Mouse (Mus musculus) forebrain, embryonic 15.5 days (tissue): Measurements from ENCODE around the gene Slamf1. TPM values are rescaled to one million over a fixed set of nuclear protein-coding genes. Genes with fewer than 3 reads are reported as not detected.

Experiments
- ATAC-seq: fragments of 200-750 bp; cut with Nextera tagmentation; replicated peaks from 2 replicates; pipeline ENCODE4 v1.8.0; 2017; ENCODE audit warnings: mild to moderate bottlenecking, moderate TSS enrichment, moderate library complexity
- H3K27ac ChIP-seq: fragments of 300-500 bp; sonication (generic); replicated peaks from 2 replicates; pipeline ENCODE4 v1.5.1; 2015; ENCODE audit warnings: mild to moderate bottlenecking, inconsistent platforms
- H3K27me3 ChIP-seq: fragments of 300-500 bp; sonication (generic); 2 replicates; pipeline ENCODE4 v1.6.1; 2015; ENCODE audit warnings: inconsistent platforms
- H3K36me3 ChIP-seq: fragments of 300-500 bp; sonication (generic); 2 replicates; pipeline ENCODE4 v1.6.1; 2015; ENCODE audit warnings: mild to moderate bottlenecking, inconsistent platforms
- H3K4me1 ChIP-seq: fragments of 300-500 bp; sonication (generic); 2 replicates; pipeline ENCODE4 v1.6.1; 2015; ENCODE audit warnings: inconsistent platforms
- H3K4me2 ChIP-seq: fragments of 300-500 bp; sonication (generic); replicated peaks from 2 replicates; pipeline ENCODE4 v1.6.1; 2015; ENCODE audit warnings: mild to moderate bottlenecking, inconsistent platforms
- H3K4me3 ChIP-seq: fragments of 300-500 bp; sonication (generic); 2 replicates; pipeline ENCODE4 v1.5.1; 2015; ENCODE audit warnings: mild to moderate bottlenecking, inconsistent platforms
- H3K9ac ChIP-seq: fragments of 300-500 bp; sonication (generic); replicated peaks from 2 replicates; pipeline ENCODE4 v1.6.1; 2015; ENCODE audit warnings: mild to moderate bottlenecking, inconsistent platforms
- H3K9me3 ChIP-seq: fragments of 300-500 bp; sonication (generic); 2 replicates; pipeline ENCODE4 v1.6.1; 2016; ENCODE audit warnings: inconsistent platforms
- WGBS: fragments of 180-500 bp; shearing (Covaris S2); methylation state at CpG from one replicate; pipeline ENCODE4 v1.1.7; 2015; ENCODE audit warnings: mixed read lengths; 5-methylcytosine and 5-hydroxymethylcytosine counted together
- polyA plus RNA-seq: library from polyadenylated mRNA; unstranded; fragments of >200 nt; fragmentation: Nextera tagmentation; extraction: Ambion mirVana; gene quantifications from 2 replicates; pipeline ENCODE4 v1.2.1, GENCODE M21; 2015

The Slamf1 gene
- 0.13 and 0.14 TPM in 2 replicates for polyA plus RNA-seq

DNA sequence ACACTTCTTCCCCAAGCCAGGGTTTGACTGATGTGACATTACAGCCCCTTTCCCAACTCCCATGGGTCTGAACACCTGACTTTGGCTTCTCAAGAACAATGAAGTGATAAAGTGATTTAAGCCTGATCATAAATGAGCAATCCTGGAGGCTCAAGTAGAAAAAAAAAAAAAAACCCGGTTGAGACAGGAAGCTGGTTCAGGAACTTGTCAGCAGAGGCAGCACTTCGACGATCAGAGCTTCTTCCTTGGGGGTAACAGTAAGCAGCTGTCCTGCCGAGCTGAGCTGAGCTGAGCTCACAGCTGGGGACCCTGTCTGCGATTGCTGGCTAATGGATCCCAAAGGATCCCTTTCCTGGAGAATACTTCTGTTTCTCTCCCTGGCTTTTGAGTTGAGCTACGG is at the start of gene Slamf1:
Gene Slamf1 (plus strand): TSS at position 230 of the 400 bp plus-strand sequence.
- Histone ChIP-seq H3K9ac (no peak within 1 kb of the TSS), H3K36me3 (no peaks in the 10 kb centered on the region), H3K4me3 (no peak within 1 kb of the TSS), H3K4me1 (no peaks in the 10 kb centered on the region), H3K27me3 (no peaks in the 10 kb centered on the region), H3K27ac (no peak within 1 kb of the TSS), H3K4me2 (no peak within 1 kb of the TSS), H3K9me3 (no peaks in the 10 kb centered on the region)
- WGBS: 35% methylated on average over 6 of the region's 6 CpGs
- ATAC-seq: no peak

DNA sequence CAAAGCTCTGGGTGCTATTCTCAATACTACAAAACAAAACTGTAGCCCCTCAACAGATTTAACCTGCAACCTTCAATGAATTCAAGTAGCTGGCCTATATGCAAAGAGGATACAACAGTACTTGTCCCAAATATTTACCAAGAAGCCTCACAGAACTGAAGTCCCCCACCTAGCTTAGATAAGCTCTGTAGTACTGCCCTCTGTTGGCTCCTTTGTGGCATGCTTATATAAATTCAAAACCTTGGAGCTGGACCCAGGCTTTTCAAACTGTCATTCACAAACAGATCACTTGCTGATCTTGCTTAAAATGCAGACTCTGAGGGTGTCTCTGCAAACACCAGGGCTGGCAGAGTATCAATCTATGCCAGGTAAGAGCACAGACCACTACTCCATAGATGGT is 35.7 kb upstream of the Slamf1 start:
- no peaks in the 10 kb centered on the region for H3K4me1 ChIP-seq
- H3K9me3 ChIP-seq: no peaks in the 10 kb centered on the region
- H3K4me2 ChIP-seq: no peak overlapping the region
- H3K36me3 ChIP-seq: no peaks in the 10 kb centered on the region
- H3K4me3 ChIP-seq: no peak overlapping the region
- no peak for ATAC-seq
- H3K9ac ChIP-seq: no peak overlapping the region
- H3K27me3 ChIP-seq: no peaks in the 10 kb centered on the region
- no peak overlapping the region for H3K27ac ChIP-seq

DNA sequence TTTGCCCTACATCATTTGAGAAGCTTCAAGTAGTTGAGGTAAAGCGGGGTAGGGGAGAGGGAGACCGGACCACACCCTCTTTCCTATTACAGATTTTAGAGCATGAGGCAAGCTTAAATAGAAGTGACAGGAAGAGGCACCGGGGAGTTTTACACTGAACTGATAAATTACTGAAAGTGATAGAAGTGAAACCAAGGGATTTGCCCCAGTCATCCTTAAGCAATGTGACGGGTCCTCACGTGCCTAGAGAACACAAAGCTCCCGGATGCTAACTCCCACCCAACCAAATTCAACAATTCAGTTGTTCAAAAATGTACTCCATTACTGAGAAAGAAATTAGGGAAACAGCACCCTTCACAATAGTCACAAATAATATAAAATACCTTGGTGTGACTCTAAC is 32.0 kb upstream of the Slamf1 start:
- no peaks in the 10 kb centered on the region for H3K4me1 ChIP-seq
- H3K4me2 ChIP-seq: no peak overlapping the region
- no peaks in the 10 kb centered on the region for H3K27me3 ChIP-seq
- H3K9ac ChIP-seq: no peak overlapping the region
- H3K4me3 ChIP-seq: no peak overlapping the region
- no peak overlapping the region for H3K27ac ChIP-seq
- no peaks in the 10 kb centered on the region for H3K36me3 ChIP-seq
- no peak for ATAC-seq
- no peaks in the 10 kb centered on the region for H3K9me3 ChIP-seq
- WGBS: 90% methylated on average over 6 of the region's 6 CpGs

DNA sequence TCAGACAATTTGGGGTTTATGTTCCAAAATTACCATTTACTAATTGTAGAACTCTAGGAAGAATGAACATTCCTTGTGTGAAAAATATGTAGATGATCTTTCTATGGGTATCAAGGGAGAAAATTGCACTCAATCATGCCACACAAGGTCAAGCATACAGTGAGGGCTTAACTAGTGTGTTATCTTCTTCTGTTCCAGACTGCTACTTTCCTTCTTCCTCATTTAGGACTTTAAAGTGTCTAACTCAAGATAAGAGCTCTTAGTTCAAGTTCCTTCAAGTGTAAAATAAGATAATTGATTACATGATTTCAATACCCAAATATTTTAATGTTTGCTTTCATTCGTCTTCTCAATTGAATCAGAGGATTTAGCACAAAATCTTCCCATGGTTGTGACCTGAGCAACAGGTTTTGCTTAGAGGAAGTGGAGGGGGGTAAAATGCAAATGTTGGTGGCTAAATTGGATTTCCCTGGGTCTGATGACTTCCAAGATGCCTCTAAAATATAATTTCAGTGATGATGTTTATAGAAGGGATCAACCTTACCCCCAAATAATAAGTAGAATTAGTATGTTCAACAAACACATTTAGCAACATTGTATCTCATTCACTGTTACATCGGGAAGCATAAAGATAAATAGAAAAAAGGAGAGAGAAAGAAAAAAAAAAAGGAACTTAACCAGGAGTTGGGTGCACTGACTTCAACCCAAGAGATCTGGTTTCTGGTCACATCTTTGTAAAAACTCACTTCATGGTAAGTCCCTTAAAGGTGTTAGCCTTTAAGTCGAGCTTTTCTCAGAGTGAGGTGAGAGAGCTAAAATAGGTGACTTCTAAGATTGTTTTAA is 18.6 kb upstream of the Slamf1 start:
- Histone ChIP-seq H3K4me2 (no peak overlapping the region), H3K27ac (no peak overlapping the region), H3K4me3 (no peak overlapping the region), H3K9me3 (no peaks in the 10 kb centered on the region), H3K9ac (no peak overlapping the region), H3K27me3 (no peaks in the 10 kb centered on the region), H3K4me1 (no peaks in the 10 kb centered on the region), H3K36me3 (no peaks in the 10 kb centered on the region)
- WGBS: 83% methylated on average over 3 of the region's 3 CpGs
- ATAC-seq: no peak

DNA sequence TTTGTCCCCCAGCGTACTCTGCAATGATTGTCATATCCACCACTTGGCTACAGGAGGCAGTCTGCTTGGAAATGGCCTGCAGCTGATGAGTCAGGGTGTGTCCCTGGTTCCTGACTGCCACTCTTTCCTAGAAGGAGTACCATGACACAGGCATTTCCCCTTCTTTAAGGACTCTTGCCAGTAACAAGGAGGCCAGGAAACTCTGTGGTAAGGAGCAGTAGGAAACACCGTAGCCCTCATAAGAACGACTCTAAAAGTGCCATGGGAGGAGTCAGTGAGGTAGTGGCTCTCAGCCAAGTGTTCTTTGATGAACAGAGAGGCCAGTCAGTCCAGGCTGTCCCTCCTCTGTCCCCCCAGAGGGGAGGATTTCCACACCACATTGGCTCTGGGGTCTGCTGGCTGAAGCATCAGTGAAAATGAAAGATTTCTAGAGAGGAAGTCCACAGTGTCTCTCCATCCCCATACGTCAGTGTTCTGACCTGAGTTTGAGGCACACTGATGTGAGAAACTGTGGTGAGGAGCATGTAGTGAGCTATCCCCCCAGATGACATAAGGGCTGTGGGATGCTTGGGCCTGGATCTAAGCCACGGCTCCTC is 5.0 kb upstream of the Slamf1 start:
- no peak overlapping the region for H3K4me2 ChIP-seq
- H3K9me3 ChIP-seq: no peaks in the 10 kb centered on the region
- no peaks in the 10 kb centered on the region for H3K4me1 ChIP-seq
- no peaks in the 10 kb centered on the region for H3K36me3 ChIP-seq
- H3K9ac ChIP-seq: no peak overlapping the region
- no peaks in the 10 kb centered on the region for H3K27me3 ChIP-seq
- 79% methylated on average over 5 of the region's 5 CpGs for WGBS
- H3K27ac ChIP-seq: no peak overlapping the region
- ATAC-seq: no peak
- no peak overlapping the region for H3K4me3 ChIP-seq

DNA sequence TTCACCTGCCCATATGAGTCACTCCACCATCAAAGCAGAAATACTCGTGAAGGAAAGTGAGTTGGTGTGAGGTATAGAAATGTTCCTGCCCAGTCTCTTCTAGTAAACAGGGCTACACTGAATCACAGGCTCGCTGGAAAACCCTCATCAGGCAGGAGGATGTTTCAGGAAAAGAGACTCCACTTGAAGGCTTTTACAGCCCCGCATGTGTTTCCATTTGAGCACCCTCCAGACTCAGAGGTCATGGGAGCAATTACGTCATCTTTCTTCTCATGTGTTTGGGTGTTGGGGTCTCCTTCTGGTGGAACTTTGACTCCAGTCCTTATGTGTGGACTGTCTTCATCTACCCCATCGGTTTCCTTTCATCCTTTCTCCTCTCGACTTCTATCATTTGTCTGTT is 4.1 kb downstream of the Slamf1 start:
- H3K4me1 ChIP-seq: no peaks in the 10 kb centered on the region
- H3K4me2 ChIP-seq: no peak overlapping the region
- H3K27ac ChIP-seq: no peak overlapping the region
- H3K9me3 ChIP-seq: no peaks in the 10 kb centered on the region
- H3K4me3 ChIP-seq: no peak overlapping the region
- no peaks in the 10 kb centered on the region for H3K36me3 ChIP-seq
- H3K9ac ChIP-seq: no peak overlapping the region
- WGBS: 82% methylated on average over 6 of the region's 6 CpGs
- no peak for ATAC-seq
- H3K27me3 ChIP-seq: no peaks in the 10 kb centered on the region

DNA sequence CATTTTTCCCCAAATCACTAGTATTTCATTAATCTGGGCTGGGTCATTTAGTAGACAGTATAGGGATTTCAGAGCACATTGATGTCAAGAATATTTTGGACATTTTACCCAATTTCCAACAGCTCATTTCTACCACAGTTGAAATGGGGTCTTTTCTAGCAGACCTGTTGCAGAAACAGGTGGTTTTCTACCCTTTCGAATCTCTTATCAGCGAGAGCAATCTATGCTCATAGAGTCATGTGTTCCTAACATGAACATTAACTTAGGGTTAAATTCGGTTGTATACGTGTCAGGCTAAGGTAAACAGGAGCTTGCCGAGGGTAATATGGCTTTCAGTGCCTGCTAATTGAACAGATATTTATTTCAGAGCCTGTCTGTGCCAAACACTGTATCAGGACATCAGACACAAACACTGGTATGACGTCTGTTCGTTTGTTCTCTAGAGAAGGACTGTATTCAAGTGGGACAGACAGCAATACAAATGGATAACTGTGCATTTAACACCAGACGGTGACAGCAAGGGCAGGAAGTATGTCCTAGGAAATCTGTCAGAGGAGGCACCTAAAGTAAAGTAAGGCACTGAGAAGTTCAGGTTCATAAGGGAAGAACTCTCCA is 5.3 kb downstream of the Slamf1 start:
- Histone ChIP-seq H3K4me3 (no peak overlapping the region), H3K9ac (no peak overlapping the region), H3K9me3 (no peaks in the 10 kb centered on the region), H3K4me1 (no peaks in the 10 kb centered on the region), H3K4me2 (no peak overlapping the region), H3K36me3 (no peaks in the 10 kb centered on the region), H3K27me3 (no peaks in the 10 kb centered on the region), H3K27ac (no peak overlapping the region)
- ATAC-seq: no peak
- WGBS: 90% methylated on average over 8 of the region's 8 CpGs

DNA sequence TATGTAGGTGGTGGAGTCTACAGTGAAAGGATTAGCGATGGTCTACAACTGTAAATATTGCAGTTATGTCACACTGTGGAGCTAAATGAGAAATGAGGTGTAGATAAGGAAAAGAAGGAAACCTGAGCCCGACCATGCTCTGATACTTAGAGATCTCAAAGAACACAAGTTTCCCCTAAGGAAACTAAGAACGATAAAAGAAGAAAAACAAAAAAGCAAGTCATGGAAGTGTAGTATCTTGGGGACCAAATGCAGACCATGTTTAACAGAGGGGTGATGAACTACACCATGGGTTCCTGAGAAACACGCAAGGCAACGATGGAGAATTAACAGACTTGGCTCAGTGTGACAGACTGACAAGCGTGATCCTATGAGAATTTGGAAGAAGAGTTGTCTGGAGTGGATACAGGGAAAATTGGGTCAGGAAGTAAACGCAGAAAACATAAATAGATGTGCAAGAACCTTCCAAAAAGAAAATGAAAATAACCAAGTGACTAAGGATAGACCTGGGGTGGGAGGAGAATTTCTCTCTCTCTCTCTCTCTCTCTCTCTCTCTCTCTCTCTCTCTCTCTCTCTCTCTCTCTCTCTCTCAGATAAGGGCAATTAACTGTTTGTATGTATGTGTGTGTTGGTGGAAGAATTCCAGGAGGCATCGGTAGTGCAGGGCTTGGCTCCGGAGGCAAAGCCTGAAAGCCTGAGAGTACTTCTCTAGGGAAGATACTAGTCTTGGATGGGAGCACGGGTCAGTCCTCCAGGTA is 6.5 kb downstream of the Slamf1 start:
- Histone ChIP-seq H3K27ac (no peak overlapping the region), H3K36me3 (no peaks in the 10 kb centered on the region), H3K9ac (no peak overlapping the region), H3K27me3 (no peaks in the 10 kb centered on the region), H3K4me1 (no peaks in the 10 kb centered on the region), H3K4me3 (no peak overlapping the region), H3K9me3 (no peaks in the 10 kb centered on the region), H3K4me2 (no peak overlapping the region)
- 88% methylated on average over 10 of the region's 10 CpGs for WGBS
- ATAC-seq: no peak

DNA sequence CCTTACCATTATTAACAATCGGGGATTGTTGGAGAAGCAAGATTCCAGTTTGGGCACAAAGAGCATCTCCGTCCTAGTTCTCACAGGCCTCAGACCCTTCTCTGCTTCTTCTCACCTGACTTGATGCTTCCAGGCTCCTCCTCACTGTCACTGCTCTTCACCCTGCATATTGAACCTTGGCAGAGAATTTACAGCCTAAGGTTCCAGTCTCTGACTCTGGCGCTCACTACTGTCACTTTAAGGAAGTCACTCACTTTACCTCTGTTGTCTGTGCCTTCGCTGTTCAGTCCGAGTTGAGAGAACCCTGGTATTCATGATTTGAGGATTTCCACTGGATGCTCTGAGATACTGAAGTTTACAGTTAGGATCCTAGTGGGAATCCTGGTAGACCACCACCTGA is 7.3 kb downstream of the Slamf1 start:
- Histone ChIP-seq H3K9me3 (no peaks in the 10 kb centered on the region), H3K4me3 (no peak overlapping the region), H3K27ac (no peak overlapping the region), H3K27me3 (no peaks in the 10 kb centered on the region), H3K36me3 (no peaks in the 10 kb centered on the region), H3K9ac (no peak overlapping the region), H3K4me1 (no peaks in the 10 kb centered on the region), H3K4me2 (no peak overlapping the region)
- ATAC-seq: no peak
- 86% methylated on average over 5 of the region's 5 CpGs for WGBS

DNA sequence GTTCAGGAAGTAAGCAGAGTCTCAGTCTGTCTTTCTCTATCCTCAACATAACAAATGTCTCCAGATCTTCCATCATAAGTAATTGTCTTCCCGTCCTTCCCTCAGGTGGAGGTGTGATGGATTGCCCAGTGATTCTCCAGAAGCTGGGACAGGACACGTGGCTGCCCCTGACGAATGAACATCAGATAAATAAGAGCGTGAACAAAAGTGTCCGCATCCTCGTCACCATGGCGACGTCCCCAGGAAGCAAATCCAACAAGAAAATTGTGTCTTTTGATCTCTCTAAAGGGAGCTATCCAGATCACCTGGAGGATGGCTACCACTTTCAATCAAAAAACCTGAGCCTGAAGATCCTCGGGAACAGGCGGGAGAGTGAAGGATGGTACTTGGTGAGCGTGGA is 7.8 kb downstream of the Slamf1 start:
- H3K4me3 ChIP-seq: no peak overlapping the region
- no peaks in the 10 kb centered on the region for H3K4me1 ChIP-seq
- no peak overlapping the region for H3K27ac ChIP-seq
- H3K4me2 ChIP-seq: no peak overlapping the region
- H3K36me3 ChIP-seq: no peaks in the 10 kb centered on the region
- ATAC-seq: 0 out of 2 replicates have a peak, but pooled peaks have one; percentile 29
- no peaks in the 10 kb centered on the region for H3K27me3 ChIP-seq
- WGBS: 67% methylated on average over 11 of the region's 11 CpGs
- no peak overlapping the region for H3K9ac ChIP-seq
- no peaks in the 10 kb centered on the region for H3K9me3 ChIP-seq

DNA sequence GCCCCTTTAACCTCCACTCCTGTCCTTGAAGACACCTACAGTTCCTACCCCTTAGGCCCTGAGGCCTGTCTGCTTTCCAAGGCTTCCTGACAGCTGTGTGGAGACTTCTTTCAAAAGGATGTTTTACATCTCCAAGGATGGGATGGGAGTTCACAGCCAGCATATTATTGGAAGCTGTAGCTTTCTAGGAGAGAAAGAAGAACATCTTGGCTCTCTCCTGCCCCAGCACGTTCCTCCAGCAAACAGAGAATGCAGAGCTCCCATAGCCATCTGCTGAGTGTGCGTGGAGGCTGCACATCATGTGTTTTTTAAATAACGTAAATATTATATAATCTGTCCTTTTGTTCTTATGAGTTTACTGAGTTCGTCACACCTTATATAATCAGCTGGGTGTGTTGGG is 8.9 kb downstream of the Slamf1 start:
- Histone ChIP-seq H3K36me3 (no peaks in the 10 kb centered on the region), H3K27ac (no peak overlapping the region), H3K4me1 (no peaks in the 10 kb centered on the region), H3K4me2 (no peak overlapping the region), H3K4me3 (no peak overlapping the region), H3K9me3 (no peaks in the 10 kb centered on the region), H3K27me3 (no peaks in the 10 kb centered on the region), H3K9ac (no peak overlapping the region)
- no peak for ATAC-seq
- 80% methylated on average over 4 of the region's 4 CpGs for WGBS

DNA sequence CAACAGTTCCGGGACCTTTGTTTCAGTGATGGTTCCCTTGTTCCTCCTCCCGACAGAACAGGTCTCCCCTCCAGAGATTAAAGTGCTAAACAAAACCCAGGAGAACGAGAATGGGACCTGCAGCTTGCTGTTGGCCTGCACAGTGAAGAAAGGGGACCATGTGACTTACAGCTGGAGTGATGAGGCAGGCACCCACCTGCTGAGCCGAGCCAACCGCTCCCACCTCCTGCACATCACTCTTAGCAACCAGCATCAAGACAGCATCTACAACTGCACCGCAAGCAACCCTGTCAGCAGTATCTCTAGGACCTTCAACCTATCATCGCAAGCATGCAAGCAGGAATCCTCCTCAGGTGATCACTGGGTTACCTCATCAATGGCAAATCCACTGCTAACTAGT is 10.1 kb downstream of the Slamf1 start:
- Histone ChIP-seq H3K4me2 (no peak overlapping the region), H3K27ac (no peak overlapping the region), H3K9me3 (no peaks in the 10 kb centered on the region), H3K27me3 (no peaks in the 10 kb centered on the region), H3K36me3 (no peaks in the 10 kb centered on the region), H3K9ac (no peak overlapping the region), H3K4me1 (no peaks in the 10 kb centered on the region), H3K4me3 (no peak overlapping the region)
- ATAC-seq: no peak
- WGBS: 78% methylated on average over 7 of the region's 7 CpGs
